Mouse (Mus musculus) adipocyte (in vitro differentiated cells): ENCODE results near the gene Rsu1.

Experiments
- DNase-seq: peaks from one replicate; pipeline ENCODE4 v3.0.0-alpha.2; 2016; ENCODE audit warnings: low spot score

Gene Rsu1

GRCm38 (mm10) chr2:13048649-13049048 is 222.6 kb downstream of the Rsu1 start:
- no peak for DNase-seq

- DNase-seq, result no peak
Measured at GRCm38 (mm10) chr2:13044555-13044954, 226.7 kb downstream of the Rsu1 start.

- DNase-seq, result no peak
Measured at GRCm38 (mm10) chr2:13039785-13040184, 231.4 kb downstream of the Rsu1 start.

GRCm38 (mm10) chr2:13038772-13039171 is 232.4 kb downstream of the Rsu1 start:
- DNase-seq, result peak; percentile 3
